Mouse (Mus musculus) spleen, postnatal 10 days (tissue): ENCODE data around the gene Fus.
"Not testable (repeated sequence)": the region's sequence is repeated elsewhere in the genome, so short reads cannot be mapped to it uniquely, and the experiment has no call there.

Source experiments
- DNase-seq, 2 experiments: peaks; one replicate each; pipeline ENCODE4 v3.0.0; 2021 to 2022; ENCODE audit warnings: low spot score in 2 of 2

Fus gene

DNA sequence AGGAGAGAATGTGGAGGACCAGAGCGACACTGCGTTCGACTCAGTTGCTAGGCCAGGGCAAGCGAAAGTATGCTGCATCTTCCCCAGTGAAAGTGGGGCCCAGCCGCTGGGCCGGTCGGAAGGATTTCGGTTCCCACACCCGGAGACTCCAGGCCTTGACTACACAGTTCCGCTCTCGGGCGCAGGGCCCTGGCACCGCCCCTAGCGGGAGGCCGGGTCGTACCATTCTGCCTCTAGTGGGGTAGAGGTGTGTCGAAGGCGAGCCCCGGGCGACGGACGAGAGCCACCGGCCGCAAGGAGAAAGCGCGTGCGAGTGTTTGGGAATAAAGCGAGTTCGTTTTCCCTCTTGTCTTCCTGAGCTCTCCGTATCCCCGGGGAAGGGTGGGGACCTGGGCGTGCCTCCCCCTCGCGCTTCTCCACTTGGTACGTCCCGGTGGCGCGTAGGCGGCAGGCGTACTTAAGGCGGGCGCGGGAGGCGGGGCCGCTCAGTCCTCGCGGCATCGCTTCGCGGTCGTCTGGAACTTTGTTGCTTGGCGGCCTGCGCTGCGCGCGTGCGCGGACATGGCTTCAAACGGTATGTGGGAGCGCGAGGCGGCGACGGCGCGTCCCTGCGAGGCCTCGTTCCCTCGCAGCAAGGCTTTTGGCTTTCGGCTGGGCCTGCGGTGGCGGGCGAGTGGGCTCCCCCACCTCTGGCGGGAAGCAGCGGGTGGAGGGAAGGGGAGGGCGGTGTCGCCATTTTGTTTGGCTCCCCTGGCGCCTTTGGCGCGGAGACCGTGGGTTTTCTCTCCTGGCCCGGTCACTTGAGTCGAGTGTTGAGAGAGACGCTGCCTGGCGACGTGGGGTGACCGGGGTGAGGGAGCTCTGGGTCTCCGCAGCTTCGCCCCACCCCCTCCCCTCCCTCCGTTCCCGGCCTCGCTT lies at the start of gene Fus:
TSS of gene Fus (plus strand) at position 454 of the 918 bp plus-strand sequence.
- DNase-seq, result peak; percentile 97 to 100

DNA sequence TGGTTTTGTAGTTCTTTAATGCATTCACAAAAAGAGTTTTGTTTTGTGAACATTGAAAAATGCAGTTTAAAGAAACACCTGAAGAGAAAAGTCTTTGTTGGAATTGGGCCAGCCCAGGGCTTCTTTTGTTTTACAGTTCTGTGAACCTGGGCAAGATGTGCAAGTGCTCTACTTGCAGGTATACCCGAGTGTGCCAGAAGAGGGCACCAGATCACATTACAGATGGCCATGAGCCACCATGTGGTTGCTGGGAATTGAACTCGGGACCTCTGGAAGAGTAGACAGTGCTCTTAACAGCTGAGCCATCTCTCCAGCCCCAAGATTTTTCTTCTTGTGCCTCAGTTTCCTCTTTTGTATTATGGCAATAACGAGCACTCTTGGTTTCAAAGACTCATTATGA lies 49.1 kb upstream of the Fus start:
- DNase-seq, result peak; percentile 63 to 81

DNA sequence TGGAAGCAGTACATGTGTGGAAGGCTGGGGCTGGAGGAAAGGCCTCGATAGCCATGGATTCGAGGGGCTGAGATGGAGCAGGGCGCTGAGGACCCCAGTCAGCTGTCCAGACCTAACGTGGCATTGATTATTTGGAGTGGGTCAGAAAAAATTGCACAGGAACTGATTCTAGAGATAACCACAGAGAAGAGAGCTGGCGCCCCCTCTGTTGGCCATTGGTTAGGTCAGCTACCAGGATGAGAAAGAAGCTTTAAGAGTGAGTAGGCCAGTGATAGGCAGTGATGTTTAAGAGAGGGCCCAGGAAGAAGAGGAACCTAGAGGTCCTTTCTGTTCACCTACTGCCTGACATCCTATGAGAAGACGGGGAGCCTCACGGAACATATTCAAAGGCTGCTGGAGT lies 48.0 kb upstream of the Fus start:
- peak in 1 of 2 experiments; percentile 70 for DNase-seq

DNA sequence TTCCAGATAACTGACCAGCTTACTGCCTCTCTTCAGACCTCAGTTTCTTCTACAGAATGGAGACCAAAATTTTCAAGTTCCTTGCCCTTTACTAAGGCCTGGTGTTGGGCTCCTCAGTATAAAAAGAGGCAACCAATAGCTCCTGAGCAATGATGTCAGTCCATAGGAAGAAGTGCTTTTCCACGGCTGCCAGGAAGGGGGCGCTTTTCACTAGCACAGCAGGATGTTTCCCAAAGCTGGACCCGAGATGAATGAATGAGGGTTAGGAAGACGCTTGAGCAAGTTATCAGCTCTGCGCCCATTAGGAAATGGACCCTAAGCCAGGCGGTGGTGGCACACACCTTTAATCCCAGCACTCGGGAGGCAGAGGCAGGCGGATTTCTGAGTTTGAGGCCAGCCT lies 45.7 kb upstream of the Fus start:
- peak in 1 of 2 experiments; percentile 62 for DNase-seq

DNA sequence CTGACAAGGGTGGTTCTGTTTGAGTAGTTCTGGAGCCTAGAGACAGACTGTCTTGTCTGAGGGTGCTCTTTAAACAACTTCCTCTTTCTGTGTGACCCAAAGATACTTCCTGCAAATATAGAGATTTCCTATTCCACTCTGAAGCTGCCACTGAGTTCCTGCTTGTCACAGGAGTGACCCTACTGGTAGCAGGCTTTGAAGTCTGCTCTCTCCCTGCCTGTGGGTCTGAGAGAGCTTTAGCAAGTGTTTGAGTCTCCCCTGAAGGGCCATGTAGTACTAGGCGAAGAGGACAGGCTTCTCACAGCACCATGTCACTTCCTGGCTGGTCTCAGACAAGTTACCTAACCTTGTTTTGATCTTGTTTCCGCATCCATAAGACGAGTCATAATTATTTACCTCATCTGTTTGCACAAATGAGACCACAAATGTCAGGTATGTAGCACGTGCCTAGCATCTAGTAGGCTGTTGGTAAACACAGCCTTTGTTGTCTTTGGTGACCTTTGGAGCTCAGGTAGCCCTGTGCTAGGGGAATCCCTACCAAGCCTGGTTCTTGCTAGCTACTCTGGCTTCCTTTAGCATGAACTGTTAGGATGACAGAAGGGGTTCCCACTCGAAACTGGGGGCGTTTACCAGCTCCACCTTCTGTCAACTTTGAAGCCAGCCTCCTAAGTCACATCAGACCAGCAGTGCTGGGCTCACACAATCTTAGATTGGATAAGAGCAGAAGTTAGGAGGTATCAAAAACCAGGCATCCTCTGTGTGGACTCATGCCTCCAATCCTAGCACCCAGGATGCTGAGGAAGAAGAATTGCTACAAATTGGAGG lies 44.6 kb upstream of the Fus start:
- DNase-seq, result no peak

DNA sequence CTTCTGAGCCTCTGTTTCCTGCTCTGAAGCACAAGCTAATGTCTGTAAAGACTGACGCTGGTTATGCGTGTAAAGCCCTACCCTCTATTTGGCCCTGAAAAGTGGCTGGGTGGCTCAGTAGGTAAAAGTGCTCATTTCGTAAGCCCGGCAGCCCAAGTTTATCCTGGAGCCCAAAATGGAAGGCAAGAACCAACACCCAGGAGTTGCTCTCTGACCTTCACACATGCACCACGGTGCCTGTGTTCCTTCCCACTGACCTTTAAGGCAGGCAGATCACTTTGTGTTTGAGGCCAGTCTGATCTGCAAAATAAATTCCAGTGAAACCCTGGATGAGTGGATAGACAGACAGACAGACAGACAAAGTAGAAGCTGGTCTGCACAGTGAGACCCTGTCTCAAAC lies 43.5 kb upstream of the Fus start:
- no peak for DNase-seq

DNA sequence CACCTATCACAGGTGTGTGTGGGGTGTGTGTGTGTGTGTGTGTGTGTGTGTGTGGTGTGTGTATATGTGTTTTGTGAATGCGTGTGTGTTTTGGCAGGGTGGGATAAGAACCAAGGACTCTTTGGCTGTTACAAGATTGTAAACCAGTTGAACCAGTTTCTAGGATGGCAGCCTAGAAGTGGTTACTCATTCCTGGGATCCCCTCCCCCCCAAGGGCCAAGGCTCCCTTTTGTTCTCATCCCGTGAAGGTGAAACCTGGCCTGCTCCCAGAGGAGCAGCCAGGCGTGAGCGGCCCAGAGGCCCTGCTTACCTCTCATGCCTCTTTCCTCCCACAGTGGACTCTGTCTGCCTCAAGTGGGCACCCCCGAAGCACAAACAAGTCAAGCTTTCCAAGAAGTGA lies 42.0 kb upstream of the Fus start:
- no peak for DNase-seq

DNA sequence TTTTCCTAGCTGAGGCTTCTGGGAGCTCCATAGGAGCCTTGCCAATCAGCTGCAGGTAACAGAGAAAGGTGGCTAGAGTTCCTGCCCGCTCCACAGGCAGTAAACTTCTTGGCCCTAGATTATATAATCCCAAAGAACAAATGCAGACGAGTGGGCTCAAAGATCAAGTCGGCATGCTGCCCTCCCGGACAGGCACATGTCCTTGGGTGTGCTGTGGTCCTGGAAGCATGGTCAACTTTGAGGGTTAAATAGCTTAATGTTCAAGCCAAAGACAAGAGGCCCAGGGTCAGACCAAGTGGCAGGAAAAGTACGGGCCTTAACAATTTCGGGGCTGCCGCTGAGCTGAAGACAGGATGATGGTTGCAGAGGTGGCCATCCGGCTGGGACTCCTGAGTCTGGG lies 41.2 kb upstream of the Fus start:
- DNase-seq, result no peak

DNA sequence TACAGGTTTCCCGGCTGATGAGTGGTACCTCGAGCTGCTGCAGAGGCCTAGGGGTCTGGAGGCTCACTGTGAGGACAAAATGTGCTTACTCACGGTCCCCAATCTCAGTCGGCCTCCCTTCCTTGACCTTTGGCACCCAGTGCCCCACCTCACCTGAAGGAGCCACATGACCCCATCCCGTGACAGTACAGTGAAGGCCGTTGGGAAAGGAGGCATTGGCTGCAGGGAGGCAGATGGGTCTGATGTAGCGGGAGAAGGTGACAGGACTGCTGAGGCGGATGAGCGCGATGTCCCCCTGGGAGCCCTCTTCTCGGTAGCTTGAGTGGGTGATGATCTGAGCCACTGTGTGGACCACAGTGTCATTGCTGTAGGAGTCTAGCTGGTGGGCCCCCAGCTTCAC lies 40.4 kb upstream of the Fus start:
- no peak for DNase-seq

DNA sequence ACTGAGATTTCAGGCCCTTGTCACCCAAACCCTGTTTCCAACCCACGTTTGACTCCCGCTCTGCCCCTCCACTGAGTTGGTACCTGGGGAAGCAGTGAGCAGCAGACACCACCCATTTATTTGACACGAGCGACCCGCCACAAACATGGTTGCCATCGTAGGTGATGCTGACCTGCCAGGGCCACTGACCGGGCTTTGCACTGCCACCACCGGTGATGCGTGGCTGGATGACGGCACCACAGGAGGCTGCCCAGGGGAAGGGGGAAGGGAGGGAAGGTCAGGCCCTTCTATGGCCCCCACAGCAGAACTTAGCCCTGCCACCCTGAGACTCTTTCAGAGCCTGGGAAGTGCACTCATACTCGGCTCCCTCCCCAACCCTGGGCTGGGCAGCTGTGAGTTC lies 39.5 kb upstream of the Fus start:
- no peak for DNase-seq

DNA sequence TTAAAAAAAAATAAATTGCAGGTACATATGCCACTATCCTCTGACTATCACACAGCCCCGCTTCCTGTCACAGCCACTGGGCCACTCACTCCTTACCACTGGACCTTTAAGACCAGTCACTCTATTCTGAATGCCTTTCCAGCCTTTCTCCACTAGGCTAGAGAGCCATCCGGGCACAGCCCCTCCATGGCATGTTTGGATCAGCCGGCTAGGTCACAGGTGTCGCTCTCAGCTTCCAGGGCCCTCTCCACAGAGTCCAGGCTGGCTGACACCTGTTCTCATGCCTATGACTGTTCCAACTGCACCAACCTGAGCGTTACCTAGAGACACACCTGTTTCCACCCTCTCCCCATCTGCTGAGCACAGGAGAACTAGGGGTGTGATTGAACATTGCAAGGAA lies 38.7 kb upstream of the Fus start:
- no peak for DNase-seq

DNA sequence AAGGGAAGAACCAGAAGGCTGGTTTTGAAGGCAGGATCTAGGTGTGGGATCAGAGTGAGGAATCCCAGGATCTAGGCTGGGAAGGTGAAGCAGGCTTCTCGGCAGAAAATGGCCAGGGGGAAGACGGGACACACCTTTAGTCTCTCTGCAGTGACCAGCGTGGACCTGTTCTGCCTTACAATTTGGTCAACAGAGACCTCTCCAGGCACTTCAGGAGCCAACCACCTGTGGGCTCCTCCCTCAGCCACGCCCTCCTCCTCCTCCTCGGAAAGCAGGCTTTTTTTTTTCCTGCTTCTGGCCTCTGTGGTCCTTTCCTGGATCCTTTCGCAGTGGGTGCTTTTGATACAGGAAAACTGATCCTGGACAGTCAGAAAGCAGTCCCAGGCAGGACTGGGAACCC lies 37.3 kb upstream of the Fus start, which contains the start of gene Prss8:
TSS of gene Prss8 (minus strand) at position 182 of the 400 bp plus-strand sequence.
- no peak for DNase-seq

DNA sequence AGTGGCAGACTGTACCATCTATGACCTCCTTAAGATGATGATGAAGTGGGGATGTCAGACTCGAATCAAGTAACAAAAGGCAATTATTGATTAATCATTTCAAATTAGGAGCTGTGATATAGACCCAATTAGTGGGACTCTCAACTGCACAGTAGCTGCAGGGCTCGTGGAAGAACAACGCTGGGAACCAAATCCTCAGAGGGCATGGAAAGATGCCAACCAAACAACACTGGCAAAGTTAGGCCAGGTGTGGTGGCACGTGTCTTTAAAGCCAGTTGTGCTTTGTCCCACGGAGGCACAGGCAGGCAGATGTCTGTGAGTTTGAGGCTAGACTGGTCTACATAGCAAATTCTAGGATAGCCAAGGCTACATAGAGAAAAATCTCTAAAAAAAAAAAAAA lies 36.6 kb upstream of the Fus start:
- DNase-seq, result no peak

DNA sequence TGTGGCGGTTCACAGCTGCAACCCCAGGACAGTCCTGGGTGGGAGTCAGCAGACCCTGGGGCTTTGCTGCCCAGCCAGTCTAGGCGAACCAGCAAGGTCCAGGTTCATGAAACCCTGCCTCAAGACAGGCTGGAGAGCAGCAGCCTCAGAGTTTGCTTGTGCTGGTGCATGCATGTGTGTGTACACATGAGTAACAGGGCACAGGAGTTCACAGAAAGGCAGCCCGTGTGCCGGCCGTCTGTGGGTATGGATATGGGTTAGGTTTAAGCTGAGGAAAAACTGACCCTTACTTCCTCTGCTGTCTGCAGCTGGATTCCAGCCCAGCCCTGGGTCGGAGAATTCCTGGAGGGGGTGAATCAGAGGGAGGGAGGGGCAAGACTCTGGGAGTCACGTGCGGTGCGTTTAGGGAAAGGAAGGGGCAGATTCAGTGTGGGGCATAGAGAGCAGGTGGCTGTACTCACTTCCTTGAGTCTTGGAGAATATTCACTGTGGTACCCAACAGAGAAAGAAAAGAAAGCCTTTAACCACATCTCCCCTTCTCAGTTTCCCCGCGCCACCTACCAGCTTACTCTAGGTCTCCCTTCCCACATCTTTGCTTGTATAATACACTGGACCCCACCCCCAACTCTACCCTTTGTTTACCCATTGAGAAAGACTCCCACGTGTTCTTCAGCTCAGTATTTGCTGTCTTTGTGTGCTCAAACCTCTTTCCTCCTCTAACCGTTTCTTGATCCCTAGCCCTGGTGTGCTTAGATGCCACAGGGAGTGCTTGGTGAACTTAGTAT lies 35.7 kb upstream of the Fus start:
- no peak for DNase-seq

DNA sequence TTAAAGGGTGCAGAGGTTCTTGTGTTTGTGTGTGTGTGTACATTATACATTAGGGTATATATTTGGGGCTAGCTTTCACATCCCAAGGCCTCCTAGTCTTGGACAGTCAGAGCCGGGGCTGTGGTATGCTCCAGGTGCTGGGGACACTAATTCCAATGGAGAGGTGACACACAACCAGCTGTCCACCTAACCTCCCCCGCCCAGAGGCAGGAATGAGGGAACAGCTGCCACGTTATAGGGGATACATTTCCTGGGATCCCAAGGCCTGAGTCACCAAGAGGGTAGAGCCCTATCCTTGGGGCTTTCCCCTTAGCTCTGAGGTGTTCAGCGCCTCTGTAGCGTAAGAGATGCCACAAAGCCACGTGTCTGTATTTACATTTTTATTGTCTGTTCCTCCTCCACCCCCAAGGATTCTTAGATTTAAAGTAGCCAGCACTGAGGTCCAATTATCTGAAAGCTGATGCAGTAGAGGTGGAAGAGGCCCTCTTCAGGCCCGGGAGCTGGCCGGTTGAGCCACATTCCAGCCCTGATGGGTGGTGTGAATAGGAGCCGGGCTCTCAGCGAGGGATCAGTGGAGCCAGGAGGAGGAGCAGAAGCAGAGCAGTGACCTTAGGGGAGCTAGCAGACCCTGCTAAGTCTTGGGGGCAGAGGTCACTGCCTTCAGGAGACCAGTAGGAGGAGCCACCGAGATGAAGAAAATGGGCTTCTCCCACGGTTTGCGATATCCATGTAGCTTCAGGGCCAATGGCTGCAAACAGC lies 34.8 kb upstream of the Fus start:
- no peak for DNase-seq

DNA sequence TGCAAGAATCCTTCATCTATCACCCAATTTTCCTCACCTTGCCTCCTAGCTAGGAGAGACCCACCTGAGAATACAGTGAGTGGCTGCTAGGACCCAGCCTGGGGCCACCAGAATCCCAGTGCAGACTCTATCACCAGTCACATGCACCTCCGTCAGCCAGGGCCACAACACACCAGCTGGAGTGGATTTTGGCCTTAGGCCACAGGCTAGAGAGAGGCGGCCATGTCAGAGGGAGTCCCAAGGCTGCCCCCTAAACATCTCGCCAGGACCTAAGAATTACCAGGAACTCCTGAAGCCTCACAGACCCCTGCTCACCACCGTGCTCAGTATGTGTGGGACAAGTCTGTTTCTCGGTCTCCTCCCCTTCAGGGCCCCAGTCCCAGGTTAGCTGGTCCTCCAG lies 33.2 kb upstream of the Fus start:
- no peak for DNase-seq

DNA sequence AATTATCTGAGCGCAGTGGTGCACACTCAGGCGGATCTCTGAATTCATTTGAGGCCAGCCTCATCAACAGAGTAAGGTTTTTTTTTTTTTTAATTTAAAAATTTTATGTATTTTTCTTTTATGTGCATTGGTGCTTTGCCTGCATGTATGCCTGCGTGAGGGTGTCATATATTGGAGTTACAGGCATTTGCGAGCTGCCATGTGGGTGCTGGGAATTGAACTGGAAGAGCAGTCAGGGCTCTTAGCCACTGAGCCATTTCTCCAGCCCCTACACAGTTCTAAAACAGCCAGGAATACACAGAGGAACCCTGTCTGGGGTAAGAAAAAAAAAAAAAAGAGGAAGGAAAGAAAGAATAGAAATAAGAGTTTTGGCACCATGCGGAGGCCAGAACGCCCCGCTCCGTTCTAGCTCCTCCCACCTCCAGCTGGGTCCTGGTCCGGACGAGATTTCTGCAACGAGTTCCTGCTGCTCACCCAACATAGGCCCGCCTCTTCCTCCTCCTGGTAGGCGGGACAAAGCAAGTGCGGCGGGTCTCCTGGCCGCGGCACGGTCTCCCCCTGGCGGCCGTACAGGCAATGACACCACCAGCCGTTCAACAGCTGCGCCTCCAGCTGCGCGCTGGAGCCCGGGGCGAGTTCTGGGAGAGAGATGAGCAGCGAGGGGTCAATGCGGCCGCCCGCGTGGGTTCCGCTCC lies 32.1 kb upstream of the Fus start:
- DNase-seq, result peak; percentile 96 to 97

DNA sequence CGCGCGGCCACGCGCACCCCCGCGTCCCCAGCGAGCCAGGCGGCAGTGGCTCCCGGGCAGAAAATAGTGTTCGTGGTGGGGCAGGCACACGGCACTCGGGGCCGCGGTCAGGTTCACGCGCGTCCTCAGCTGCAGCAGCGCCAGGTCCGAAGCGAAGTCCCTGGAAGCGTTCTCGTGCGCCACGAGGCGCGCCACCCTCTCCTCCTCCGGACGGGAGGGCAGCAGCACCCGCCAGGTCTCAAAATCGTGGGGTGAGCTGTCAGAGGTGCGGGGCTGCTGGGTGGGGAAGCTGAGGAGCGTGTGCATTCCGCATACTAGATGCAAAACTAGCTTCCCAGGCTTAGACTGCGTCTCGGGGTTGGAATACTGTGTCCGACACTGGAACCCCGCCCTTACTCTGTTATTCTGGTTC lies 31.5 kb upstream of the Fus start:
- peak in 1 of 2 experiments; percentile 30 for DNase-seq

DNA sequence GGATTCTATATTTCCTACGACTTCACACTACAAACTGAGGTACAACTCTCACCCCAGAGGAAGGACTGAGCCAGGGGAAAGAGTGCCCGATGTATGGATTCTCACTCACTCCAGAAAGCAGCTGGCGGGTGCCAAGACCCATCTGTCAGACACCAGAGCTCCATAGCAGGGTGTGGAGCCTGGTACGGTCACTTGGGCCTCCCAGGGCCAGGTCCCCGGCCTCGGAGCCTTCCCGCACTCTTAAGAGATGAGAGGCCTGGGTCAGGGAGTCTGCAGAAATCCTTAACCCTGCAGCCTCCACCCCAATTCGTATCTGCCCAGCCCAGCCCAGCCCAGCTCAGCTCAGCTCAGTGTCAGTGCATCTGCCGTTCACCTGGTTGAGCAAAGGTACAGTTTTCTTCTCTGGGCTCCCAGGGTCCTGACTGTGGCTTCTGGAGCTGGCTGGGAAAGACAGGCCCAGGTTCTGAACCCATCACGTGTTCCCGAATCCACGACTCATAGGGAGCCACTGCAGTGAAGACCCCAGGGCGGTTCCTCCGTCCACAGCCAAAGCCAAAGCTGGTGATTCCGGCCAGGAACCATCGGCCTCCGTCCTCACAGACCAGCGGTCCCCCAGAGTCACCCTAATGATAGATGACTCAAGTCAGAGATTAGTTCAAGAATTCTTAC lies 30.9 kb upstream of the Fus start:
- no peak for DNase-seq

DNA sequence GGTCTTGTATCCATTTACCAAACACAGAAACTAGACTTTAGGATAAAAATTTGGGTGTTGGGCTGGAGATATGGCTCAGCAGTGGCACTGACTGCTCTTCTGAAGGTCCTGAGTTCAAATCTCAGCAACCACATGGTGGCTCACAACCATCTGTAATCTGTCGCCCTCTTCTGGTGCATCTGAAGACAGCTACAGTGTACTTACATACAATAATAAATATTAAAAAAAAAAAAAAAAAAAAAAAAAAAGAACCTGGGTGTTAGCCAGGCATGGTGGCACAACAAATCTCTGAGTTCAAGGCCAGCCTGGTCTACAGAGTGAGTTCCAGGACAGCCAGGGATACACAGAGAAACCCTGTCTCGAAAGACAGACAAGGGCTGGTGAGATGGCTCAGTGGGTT lies 25.2 kb upstream of the Fus start:
- DNase-seq, result not testable (repeated sequence)
